Mouse (Mus musculus) adrenal gland (tissue): Measurements from ENCODE around the gene Gdpd3.

Experiments
- intact Hi-C: fragments of 180-260 bp; cut with DNase I; formaldehyde crosslinking; loops from one replicate; pipeline ENCODE4 v1.15.1; 2025

The Gdpd3 gene

DNA sequence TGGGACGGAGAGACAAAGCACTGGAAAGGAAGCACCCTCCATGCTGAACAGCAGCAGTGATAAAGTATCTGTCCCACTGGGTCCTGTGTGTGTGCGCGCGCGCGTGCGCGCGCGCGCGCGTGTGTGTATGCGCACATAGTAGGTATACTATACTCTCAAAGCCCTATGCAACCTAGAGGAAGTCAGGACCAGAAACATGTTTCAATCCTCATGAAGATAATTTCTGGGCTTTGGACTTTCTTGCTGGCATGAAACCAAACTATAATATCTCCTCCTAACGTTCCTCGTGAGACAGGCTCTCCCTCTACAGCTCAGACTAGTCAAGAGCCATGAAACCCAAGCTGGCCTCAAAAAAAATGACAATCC is 34.9 kb downstream of the Gdpd3 start:
- intact Hi-C loops, result no loop called here

DNA sequence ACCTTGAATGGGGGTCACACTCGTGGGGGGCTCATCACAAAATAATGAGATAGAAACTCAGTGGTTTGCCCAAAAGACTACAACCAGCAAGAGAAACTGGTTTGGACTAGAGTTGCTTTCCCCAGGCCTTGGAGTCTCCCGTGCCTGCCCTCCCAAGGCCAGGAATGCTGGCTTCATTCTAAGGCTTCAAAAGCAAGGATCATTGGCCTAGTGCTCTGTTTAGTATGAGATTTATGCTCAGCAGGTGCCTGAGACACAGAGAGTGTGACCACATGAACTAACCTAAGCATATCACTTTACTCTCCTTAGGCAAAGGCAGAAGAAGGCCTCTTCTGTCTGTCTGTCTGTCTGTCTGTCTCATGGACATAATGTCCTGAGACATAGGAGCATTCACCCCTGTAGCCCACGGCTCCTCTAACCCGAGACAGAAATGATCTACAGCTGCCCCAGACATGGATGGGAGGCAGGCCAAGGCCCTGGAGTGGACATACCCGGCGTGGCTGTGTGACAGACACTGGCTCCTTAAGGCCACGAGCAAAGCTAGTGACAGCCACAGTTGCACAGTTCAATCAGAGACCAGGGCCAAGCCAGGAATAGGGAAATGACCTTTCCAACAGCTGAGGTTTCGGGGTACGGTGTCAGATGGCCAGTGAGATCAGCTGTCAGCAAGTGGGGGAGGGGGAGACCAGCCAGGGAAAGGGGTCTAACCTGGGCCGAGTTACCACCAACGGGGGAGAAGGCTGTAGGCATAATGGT is 36.2 kb downstream of the Gdpd3 start:
- intact Hi-C loops, result no loop called here

GRCm38 (mm10) chr7:126803181-126803580 is 37.0 kb downstream of the Gdpd3 start:
- intact Hi-C loops, result no loop called here

DNA sequence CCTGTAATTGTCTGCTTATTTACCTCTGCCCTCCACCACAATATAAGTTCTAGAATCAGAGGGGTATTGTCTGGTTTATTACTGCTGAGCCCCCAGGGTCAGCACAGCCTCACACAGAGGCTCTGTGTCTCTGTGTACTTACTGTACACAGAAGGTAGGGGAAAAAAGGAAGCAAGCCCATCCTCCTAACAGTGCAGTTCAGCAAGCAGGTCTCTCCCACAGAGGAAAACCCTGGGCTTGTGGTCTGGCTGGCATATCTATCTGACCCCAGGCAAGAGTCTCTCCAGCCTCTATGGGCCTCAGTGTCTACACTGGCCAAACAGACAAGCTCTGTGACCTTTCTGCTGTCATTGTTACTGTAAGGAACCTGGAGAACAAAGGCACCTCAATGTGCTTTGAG is 37.6 kb downstream of the Gdpd3 start:
- intact Hi-C loops, result no loop called here

DNA sequence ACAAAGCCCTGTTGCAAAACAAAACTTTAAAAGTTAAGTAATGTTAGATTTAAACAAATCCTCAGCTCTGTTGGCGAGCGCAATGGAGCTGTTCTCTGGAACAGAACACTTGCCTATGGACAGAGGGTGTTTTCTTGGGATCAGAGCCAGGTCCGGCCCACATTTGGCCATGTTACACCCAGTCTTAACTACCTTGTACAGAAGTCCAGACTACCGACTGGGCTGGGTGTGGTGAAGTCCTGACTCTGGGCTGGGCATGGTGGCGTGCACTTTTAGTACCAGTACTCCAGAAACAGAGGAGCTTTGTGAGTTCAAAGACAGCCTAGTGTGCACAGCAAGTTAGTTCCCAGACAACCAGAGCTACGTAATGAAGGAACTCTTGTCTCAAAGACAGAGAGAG is 40.8 kb downstream of the Gdpd3 start:
- intact Hi-C loops, result no loop called here

GRCm38 (mm10) chr7:126807405-126807804 is 41.3 kb downstream of the Gdpd3 start:
- intact Hi-C loops, result no loop called here

DNA sequence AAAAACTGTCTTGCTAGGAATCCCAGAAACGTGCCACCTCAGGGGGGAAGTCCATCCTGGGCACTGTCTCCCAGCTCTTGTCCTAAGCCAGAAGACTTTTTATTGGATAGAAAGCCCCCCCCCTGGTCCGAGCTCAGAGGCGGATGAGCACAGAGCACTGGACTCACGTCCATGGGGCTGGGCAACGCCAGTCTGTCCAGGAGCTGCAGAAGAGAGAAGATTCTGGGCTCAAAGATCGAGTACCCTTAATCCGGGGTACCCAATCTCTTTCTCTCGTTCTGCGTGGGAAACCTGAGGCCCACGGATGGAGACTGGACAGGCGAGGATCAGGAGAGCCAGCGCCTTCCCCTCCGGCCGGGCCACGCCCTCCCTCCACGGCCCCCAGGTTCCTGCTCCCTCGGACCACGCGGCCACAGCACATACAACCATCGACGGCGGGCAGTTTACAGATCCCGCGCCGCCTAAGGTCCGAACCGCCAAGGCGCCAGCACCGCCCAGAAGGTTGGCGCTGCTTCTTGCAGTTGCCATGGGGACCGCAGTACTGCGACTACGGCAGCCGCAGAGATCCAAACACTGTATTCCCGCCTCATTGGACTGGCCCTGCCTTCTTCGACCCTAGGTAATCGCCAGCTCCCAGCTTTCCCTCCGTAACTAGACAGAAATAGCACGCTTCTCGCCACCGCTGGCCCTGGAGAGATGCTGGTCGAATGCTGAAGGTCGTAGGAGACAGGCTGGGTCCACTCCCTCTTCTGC is 42.7 kb downstream of the Gdpd3 start:
- intact Hi-C loops, result no loop called here

GRCm38 (mm10) chr7:126809723-126810369 is 43.7 kb downstream of the Gdpd3 start:
- intact Hi-C loops, result no loop called here

DNA sequence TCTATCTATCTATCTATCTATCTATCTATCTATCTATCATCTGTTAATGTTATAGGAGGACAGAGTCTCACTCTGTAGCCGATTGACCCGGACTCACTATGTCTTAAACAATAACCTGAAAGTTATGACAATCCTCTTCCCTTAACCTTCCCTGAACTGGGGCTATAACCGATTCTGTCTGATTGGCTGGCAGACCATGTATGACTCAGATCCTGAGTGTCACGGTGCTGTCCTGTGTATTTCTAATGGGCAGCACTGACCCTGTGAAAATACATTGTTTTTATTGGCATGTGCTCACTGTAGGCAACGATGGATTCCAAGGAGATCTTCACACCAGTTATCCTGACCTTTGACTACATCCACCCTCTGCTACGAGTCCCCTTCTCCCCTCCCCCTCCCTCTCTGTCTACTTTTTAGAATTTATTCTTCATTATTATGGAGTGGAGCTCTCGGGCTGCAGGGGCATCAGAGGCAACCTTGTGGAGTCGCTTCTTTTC is 49.6 kb downstream of the Gdpd3 start:
- intact Hi-C loops, result no loop called here

DNA sequence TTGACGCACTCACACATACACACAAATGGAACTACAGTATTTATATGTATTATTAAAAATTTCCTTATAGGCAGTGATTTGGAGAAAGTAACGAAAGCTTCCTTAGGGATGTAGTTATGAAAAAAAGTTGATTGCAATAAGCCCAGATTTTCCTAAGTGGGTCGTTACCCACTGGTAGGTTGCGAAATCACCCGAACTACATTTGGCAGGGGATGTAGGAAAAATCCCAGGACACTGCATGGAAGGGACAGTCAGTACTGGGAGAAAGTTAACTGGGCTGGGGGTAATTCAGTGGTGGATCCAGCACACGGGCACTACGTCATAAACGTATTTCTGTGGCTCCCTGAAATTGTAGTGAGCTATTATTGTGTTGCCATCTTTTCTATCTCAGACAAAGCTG is 50.4 kb downstream of the Gdpd3 start:
- intact Hi-C loops, result no loop called here

DNA sequence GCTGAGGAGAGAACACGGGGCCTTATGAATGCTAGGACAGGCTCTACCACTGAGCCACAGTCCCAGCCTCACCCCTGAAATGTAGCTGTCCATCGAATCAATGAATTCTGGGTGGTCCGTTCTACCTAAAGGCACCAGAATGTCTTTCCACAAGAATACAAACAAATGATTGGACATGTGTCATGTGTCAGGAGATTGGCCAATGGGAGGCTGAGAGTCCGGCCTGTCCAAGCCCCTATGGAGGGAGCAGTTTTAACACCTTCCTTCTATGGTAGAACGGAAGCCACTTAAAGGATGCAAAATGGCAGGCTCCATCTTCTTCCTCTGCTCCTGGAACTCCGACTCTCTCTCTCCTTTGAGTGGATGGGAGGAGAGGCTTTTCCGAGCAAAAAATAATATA is 51.5 kb downstream of the Gdpd3 start:
- intact Hi-C loops, result no loop called here

GRCm38 (mm10) chr7:126818818-126819217 is 52.7 kb downstream of the Gdpd3 start:
- intact Hi-C loops, result no loop called here

DNA sequence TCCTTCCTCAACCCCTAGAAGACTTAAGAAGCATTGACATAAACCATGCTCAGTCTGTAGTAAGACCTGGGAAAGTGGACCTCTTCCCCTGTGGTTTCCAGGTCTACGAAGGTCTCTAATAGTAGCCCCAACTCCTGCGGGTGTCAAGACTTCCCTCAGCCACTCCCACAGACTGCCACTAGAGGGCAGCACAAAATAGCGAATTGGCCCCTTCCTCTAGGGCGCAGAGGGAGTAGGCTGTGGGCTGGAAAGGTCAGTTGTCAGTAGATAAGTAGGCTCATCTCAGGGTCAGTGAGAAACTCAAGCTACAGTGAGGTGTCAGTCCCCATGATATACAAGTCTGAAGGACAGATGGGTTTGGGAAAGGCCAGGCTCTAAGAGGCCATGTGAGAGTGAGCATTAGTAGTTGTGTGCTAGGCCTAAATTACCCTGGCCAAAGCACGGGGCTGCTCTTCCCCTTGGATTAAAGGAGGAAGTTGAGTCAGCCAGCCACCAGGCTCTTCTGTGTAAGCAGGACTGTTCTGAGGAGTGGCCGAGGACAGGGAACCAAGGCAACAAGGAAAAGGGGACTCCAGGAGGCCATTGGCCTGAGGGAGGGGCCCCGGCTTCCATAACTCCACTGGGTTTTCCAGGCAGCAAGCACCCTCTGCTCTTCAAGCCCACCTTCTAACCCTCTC is 55.8 kb downstream of the Gdpd3 start:
- intact Hi-C loops, result loop anchor here (2.0 kb wide), 1 partner anchor 289 kb away; no protein-coding TSS in a partner anchor

GRCm38 (mm10) chr7:126822741-126823140 is 56.6 kb downstream of the Gdpd3 start:
- intact Hi-C loops, result loop anchor here (2.0 kb wide), 1 partner anchor 288 kb away; no protein-coding TSS in a partner anchor

DNA sequence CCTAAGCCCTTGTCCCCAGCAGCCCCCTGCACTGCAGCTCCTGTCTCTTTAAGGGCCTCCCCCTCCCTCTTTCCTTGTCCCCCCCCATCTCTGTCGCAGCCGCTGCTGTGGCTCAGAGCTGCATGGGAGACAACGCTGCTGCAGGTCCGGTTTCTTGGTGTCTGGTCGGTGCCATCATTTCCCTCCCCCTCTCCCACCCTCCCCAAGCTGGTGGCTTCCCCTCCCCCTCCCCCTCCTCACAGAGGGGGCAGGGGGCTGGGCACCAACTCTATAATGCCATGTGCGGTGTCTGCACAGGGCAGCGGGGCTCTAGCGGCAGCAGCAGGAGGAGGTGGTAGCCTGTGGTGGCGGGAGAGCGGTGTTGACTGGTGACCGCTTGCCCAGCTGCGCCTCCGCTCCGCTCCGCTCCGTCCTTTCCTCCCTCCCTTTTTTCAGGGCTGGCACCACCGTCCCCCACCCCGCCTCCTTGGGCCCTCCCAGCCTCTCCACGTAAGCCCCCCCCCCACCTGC is 57.1 kb downstream of the Gdpd3 start:
- intact Hi-C loops, result loop anchor here (2.0 kb wide), 1 partner anchor 288 kb away; no protein-coding TSS in a partner anchor

GRCm38 (mm10) chr7:126823940-126824339 is 57.8 kb downstream of the Gdpd3 start:
- intact Hi-C loops, result loop anchor here (2.0 kb wide), 1 partner anchor 287 kb away; no protein-coding TSS in a partner anchor
